Mouse (Mus musculus): Measurements from ENCODE around the gene Olfr1297.

Olfr1297 gene

GRCm38 (mm10) chr2:111626397-111626796 is at the start of gene Olfr1297:
Gene Olfr1297 (minus strand): TSS chr2:111626497.
- no peak for DNase-seq (ENCODE audit: extremely low spot score)

GRCm38 (mm10) chr2:111661119-111661518 is 34.8 kb upstream of the Olfr1297 start, which contains the start of gene Olfr1299:
Gene Olfr1299 (plus strand): TSS chr2:111661419.
- DNase-seq (ENCODE audit: extremely low spot score) = no peak

GRCm38 (mm10) chr2:111649101-111649500 is 22.8 kb upstream of the Olfr1297 start, which contains the start of gene Olfr1298:
Gene Olfr1298 (minus strand): TSS chr2:111649201.
- DNase-seq (ENCODE audit: extremely low spot score) = no peak

GRCm38 (mm10) chr2:111569581-111569980 is 56.7 kb downstream of the Olfr1297 start, which contains the start of gene Olfr1295:
Gene Olfr1295 (minus strand): TSS chr2:111569681.
- no peak for DNase-seq (ENCODE audit: extremely low spot score)
